Mouse (Mus musculus) kidney, postnatal 0 days (tissue): ENCODE results near the gene Dgkq. TPM values are rescaled to one million over a fixed set of nuclear protein-coding genes. Genes with fewer than 3 reads are reported as not detected.
A peak's percentile ranks its signal among the peaks of the same experiment; 100 is the strongest.

Source experiments
- ATAC-seq: fragments of 200-750 bp; cut with Nextera tagmentation; replicated peaks from 2 replicates; pipeline ENCODE4 v1.8.0; 2017; ENCODE audit warnings: low read depth, moderate number of reproducible peaks, moderate TSS enrichment, moderate library complexity; ENCODE audit not compliant: low FRiP score
- DNase-seq: peaks from one replicate; pipeline ENCODE4 v3.0.0-alpha.2; 2016; ENCODE audit warnings: low spot score
- H3K27ac ChIP-seq: fragments of 300-500 bp; sonication (generic); 2 replicates; pipeline ENCODE4 v1.5.1; 2014; ENCODE audit warnings: mild to moderate bottlenecking
- H3K27me3 ChIP-seq: fragments of 300-500 bp; sonication (generic); 2 replicates; pipeline ENCODE4 v1.6.1; 2014; ENCODE audit warnings: low read length, mixed read lengths; ENCODE audit not compliant: insufficient read depth
- H3K36me3 ChIP-seq: fragments of 300-500 bp; sonication (generic); 2 replicates; pipeline ENCODE4 v1.6.1; 2014; ENCODE audit warnings: low read length, mixed read lengths; ENCODE audit not compliant: insufficient read depth
- H3K4me1 ChIP-seq: fragments of 300-500 bp; sonication (generic); replicated peaks from 2 replicates; pipeline ENCODE4 v1.6.1; 2014; ENCODE audit warnings: antibody characterized with exemption, low read length, mixed read lengths; ENCODE audit not compliant: insufficient read depth
- H3K4me2 ChIP-seq: fragments of 300-500 bp; sonication (generic); 2 replicates; pipeline ENCODE4 v1.6.1; 2014; ENCODE audit warnings: mild to moderate bottlenecking, low read length, moderate library complexity, mixed read lengths
- H3K4me3 ChIP-seq: fragments of 300-500 bp; sonication (generic); replicated peaks from 2 replicates; pipeline ENCODE4 v1.5.1; 2014; ENCODE audit warnings: low read depth, low read length
- H3K9ac ChIP-seq: fragments of 300-500 bp; sonication (generic); 2 replicates; pipeline ENCODE4 v1.6.1; 2014; ENCODE audit warnings: low read depth, low read length
- H3K9me3 ChIP-seq: fragments of 300-500 bp; sonication (generic); replicated peaks from 2 replicates; pipeline ENCODE4 v1.6.1; 2016; ENCODE audit warnings: low read length, inconsistent platforms, mixed read lengths
- CTCF ChIP-seq: IDR thresholded peaks from 2 replicates; pipeline ENCODE4 v1.5.1; 2016; ENCODE audit warnings: antibody characterized with exemption, low read depth, mild to moderate bottlenecking, moderate library complexity
- WGBS: fragments of 180-500 bp; shearing (Covaris S2); extraction: QIAGEN DNeasy Blood & Tissue Kit; methylation state at CpG from one replicate; pipeline ENCODE4 v1.1.7; 2014; 5-methylcytosine and 5-hydroxymethylcytosine counted together
- polyA plus RNA-seq: library from polyadenylated mRNA; unstranded; fragments of >200 nt; fragmentation: Nextera tagmentation; extraction: Ambion mirVana; gene quantifications from 2 replicates; pipeline ENCODE4 v1.2.1, GENCODE M21; 2015

The Dgkq gene
- polyA plus RNA-seq, 1 experiment from 2014 or later: 6.9 TPM

GRCm38 (mm10) chr5:108653341-108653740 is 16.1 kb downstream of the Dgkq start:
- DNase-seq: no peak
- Histone ChIP-seq H3K4me3 (no peak overlapping the region), H3K4me2 (no peak overlapping the region), H3K9me3 (no peaks in the 10 kb centered on the region), H3K36me3 (peaks cover 39% of the 10 kb centered on the region), H3K27ac (no peak overlapping the region), H3K27me3 (no peaks in the 10 kb centered on the region), H3K9ac (no peak overlapping the region), H3K4me1 (no peaks in the 10 kb centered on the region)
- no peak for ATAC-seq
- TF ChIP-seq CTCF: no peak
- WGBS: 85% methylated on average over 6 of the region's 6 CpGs

DNA sequence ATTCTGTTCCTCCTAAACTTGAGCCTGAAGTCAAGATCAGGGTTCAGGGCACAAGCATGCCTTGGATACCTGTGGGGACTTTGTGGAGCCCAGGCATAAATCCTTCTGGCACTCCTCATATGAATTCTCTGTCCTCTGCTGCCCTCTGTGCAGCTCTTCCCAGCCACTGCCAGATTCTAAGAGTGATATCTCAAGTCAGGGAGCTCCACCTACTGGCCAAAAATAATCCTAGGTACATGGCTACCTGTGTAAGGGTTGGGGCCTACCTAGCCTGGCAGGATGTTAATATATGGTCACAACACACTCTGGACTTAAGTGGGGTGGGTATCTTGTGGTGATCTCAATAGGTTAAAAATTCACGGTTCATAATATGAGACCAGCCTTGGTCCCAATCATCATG is 17.6 kb downstream of the Dgkq start:
- H3K27me3 ChIP-seq: no peaks in the 10 kb centered on the region
- H3K4me2 ChIP-seq: no peak overlapping the region
- DNase-seq (peak; percentile 73), ATAC-seq (peak; percentile 40; the same call in 1 of the 2 replicates)
- TF ChIP-seq CTCF: peak; percentile 82
- H3K9me3 ChIP-seq: no peaks in the 10 kb centered on the region
- no peak overlapping the region for H3K4me3 ChIP-seq
- no peak overlapping the region for H3K27ac ChIP-seq
- peaks cover 44% of the 10 kb centered on the region for H3K36me3 ChIP-seq
- H3K9ac ChIP-seq: no peak overlapping the region
- 60% methylated on average over 1 of the region's 1 CpGs for WGBS
- no peaks in the 10 kb centered on the region for H3K4me1 ChIP-seq

GRCm38 (mm10) chr5:108651136-108651720 is 18.2 kb downstream of the Dgkq start:
- Histone ChIP-seq H3K27me3 (no peaks in the 10 kb centered on the region), H3K9me3 (no peaks in the 10 kb centered on the region), H3K4me1 (no peaks in the 10 kb centered on the region), H3K27ac (no peak overlapping the region), H3K36me3 (peaks cover 47% of the 10 kb centered on the region), H3K9ac (no peak overlapping the region), H3K4me2 (no peak overlapping the region), H3K4me3 (no peak overlapping the region)
- no peak for TF ChIP-seq CTCF
- WGBS: 83% methylated on average over 5 of the region's 5 CpGs
- ATAC-seq (no peak), DNase-seq (no peak)

DNA sequence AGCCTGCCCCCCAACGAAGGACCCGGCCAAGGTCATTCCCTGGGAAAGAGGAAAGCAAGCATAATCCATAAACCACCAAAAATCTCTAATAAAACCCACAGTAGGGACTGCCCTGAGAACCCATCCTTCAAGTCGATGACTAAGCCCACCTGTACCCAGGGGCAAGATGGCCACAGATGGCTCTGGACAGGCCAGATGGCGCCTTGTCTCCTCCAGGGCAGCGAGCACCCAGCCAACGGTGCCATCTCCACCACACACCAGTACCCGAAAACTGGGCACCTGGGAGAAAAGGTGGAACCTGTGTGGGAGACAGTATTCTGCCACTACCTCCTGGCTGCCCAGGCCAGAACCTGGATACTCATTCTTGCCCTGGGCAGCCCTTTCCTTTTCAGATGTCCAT is 19.1 kb downstream of the Dgkq start:
- WGBS: 85% methylated on average over 7 of the region's 7 CpGs
- no peak for TF ChIP-seq CTCF

GRCm38 (mm10) chr5:108648937-108649576 is 20.4 kb downstream of the Dgkq start:
- no peak overlapping the region for H3K4me2 ChIP-seq
- ATAC-seq: no peak
- no peaks in the 10 kb centered on the region for H3K4me1 ChIP-seq
- H3K36me3 ChIP-seq: peaks cover 32% of the 10 kb centered on the region; the same call in 1 of the 2 replicates
- H3K4me3 ChIP-seq: no peak overlapping the region
- H3K9ac ChIP-seq: no peak overlapping the region
- no peak overlapping the region for H3K27ac ChIP-seq
- no peaks in the 10 kb centered on the region for H3K9me3 ChIP-seq
- no peaks in the 10 kb centered on the region for H3K27me3 ChIP-seq
- DNase-seq: no peak
- TF ChIP-seq CTCF: no peak
- WGBS: 93% methylated on average over 11 of the region's 11 CpGs

More for the DNA sequence above, 19.1 kb downstream of the Dgkq start:
- Histone ChIP-seq H3K4me2 (no peak overlapping the region), H3K9ac (no peak overlapping the region), H3K27me3 (no peaks in the 10 kb centered on the region), H3K36me3 (peaks cover 44% of the 10 kb centered on the region; the same call in 1 of the 2 replicates), H3K4me3 (no peak overlapping the region), H3K9me3 (no peaks in the 10 kb centered on the region), H3K4me1 (no peaks in the 10 kb centered on the region), H3K27ac (no peak overlapping the region)
- DNase-seq (no peak), ATAC-seq (no peak)

DNA sequence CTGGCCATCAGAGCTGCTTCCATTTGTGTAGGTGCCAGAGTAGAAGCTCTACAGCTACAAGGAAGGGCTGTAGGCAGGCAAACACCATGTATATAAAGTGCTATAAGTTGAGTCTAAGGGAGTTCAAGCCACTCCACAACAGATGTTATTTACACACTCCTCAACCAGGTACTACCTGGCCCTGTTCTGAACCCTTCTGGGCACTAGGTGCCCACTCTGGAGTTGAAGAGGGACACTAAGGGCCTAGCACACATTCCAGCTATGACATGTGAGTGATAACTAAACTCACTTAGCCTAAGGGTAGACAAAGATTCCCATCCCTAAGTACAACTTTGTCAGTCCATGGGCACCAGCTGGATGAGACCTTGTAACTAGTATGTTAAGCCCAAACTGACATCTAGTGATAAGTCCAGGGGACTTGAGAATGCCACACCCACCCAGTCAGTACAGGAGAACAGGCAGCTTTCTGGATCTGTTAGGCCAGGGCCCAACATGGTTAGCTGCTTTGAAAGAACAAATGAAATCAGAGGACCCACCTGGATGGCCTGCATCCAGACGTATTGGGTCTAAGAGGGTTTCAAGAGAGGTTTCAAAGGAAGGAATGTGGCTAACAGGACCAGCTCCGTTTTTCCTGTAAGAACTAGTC is 21.5 kb downstream of the Dgkq start:
- Histone ChIP-seq H3K4me2 (no peak overlapping the region), H3K9ac (no peak overlapping the region), H3K4me3 (no peak overlapping the region), H3K27me3 (no peaks in the 10 kb centered on the region), H3K9me3 (no peaks in the 10 kb centered on the region), H3K4me1 (no peaks in the 10 kb centered on the region), H3K27ac (no peak overlapping the region), H3K36me3 (peaks cover 33% of the 10 kb centered on the region)
- 92% methylated on average over 2 of the region's 2 CpGs for WGBS
- no peak for TF ChIP-seq CTCF
- DNase-seq: no peak
- no peak for ATAC-seq
